Mouse (Mus musculus): ENCODE measurements around the gene Pitpnc1. TPM values are rescaled to one million over a fixed set of nuclear protein-coding genes. Genes with fewer than 3 reads are reported as not detected.

The Pitpnc1 gene
- polyA plus RNA-seq, 1 experiment from 2014 or later, result 37.1 TPM

DNA sequence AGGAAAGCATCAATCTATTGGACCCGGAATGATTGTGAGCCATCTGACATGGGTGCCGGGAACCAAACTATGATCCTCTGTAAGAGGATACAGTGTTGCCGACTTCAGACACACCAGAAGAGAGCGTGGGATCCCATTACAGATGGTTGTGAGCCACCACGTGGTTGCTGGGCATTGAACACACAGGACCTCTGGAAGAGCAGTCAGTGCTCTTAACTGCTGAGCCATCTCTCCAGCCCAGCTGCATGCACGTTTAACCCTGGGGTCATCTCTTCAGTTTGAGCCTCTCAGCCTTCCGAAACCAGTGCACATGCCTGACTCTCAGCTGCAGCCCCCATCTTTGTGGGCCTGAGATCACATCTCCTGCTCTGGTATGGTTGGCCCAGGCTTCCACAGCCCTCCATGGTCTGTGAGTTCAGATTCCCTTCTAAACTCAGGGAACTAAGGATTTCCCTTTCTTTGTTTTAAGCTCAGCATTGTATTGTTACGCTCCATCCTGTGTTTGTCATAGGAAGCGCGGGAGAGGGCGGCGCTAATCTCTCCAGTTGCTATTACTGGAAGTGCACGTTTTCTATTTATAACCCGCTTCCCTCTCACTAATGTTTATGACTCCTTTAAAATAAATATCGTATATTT lies 135.5 kb downstream of the Pitpnc1 start:
- H3K27me3 ChIP-seq (ENCODE audit: low read depth, poor library complexity, severe bottlenecking), result no peaks in the 10 kb centered on the region
- WGBS, result 83% methylated on average over 15 of the region's 15 CpGs
- H3K9me3 ChIP-seq (replicated peaks), result no peaks in the 10 kb centered on the region
- H3K36me3 ChIP-seq, result peaks cover 46% of the 10 kb centered on the region
- H3K4me1 ChIP-seq, result peaks cover 19% of the 10 kb centered on the region
- no peak overlapping the region for H3K4me3 ChIP-seq
- no peak for DNase-seq (ENCODE audit: low spot score)
- H3K27ac ChIP-seq, result no peak overlapping the region

DNA sequence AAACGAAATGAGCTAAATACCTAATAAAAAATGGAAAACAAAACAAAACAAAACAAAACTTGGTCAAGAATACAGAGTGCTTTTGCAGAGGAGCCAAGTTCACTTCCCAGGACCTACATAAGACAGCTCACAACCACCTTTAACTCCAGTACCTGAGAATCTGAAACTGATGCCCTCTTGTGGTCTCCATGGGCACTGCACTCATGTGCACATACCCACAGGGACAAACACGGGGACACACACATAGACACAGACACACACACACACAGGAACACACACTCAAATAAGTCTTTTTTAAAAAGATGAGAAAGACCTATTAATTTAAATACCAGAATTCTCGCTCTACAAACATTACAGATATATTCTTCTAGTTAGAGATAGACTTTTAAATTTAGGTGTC lies 137.6 kb downstream of the Pitpnc1 start:
- Histone ChIP-seq H3K36me3 (peaks cover 49% of the 10 kb centered on the region), H3K27ac (no peak overlapping the region), H3K4me3 (no peak overlapping the region), H3K27me3 (ENCODE audit: low read depth, poor library complexity, severe bottlenecking) (no peaks in the 10 kb centered on the region), H3K9me3 (replicated peaks) (no peaks in the 10 kb centered on the region), H3K4me1 (peaks cover 12% of the 10 kb centered on the region)
- 94% methylated on average over 3 of the region's 3 CpGs for WGBS
- no peak for DNase-seq (ENCODE audit: low spot score)

DNA sequence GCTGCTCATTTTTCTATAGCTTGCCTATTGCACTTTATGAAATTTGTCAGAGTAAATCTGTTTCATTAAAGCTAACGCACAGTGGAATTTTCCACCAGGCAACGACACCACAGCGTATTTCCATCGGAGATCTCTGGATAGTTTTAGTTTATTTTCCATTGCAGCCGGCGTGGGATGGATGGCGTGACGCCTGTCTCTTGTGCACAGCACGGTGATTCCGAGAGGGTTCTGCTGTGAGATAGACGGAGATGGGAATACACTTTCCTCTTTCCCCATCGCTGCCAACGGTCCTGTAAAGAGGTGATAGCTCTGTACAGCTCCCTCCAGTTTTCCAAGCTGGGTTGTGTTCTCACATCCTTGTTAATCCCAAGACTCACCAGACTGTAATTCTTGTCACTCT lies 138.2 kb downstream of the Pitpnc1 start:
- Histone ChIP-seq H3K27me3 (ENCODE audit: low read depth, poor library complexity, severe bottlenecking) (no peaks in the 10 kb centered on the region), H3K36me3 (peaks cover 53% of the 10 kb centered on the region), H3K27ac (no peak overlapping the region), H3K4me1 (peaks cover 6% of the 10 kb centered on the region), H3K9me3 (replicated peaks) (no peaks in the 10 kb centered on the region), H3K4me3 (no peak overlapping the region)
- DNase-seq (ENCODE audit: low spot score), result no peak
- 96% methylated on average over 13 of the region's 13 CpGs for WGBS

DNA sequence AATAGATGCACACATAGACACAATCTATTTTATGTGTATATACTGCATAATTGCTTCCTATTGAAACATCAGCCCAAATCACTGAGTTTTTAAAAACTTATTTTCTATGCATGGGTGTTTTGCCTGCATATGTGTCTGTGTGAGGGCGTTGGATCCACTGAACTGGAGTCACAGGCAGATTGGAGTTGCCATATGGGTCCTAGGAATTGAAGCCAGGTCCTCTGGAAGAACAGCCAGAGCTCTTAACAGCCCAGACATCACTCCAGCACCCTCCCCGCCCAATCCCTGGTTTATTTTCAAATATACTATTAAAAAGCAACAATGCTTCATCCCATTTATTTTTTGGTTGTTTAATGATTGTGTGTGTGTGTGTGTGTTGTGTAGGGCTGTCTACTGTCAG lies 139.1 kb downstream of the Pitpnc1 start:
- Histone ChIP-seq H3K4me3 (no peak overlapping the region), H3K4me1 (no peaks in the 10 kb centered on the region), H3K27me3 (ENCODE audit: low read depth, poor library complexity, severe bottlenecking) (no peaks in the 10 kb centered on the region), H3K27ac (no peak overlapping the region), H3K36me3 (peaks cover 54% of the 10 kb centered on the region), H3K9me3 (replicated peaks) (no peaks in the 10 kb centered on the region)
- no peak for DNase-seq (ENCODE audit: low spot score)
- WGBS, result 96% methylated on average over 2 of the region's 2 CpGs

DNA sequence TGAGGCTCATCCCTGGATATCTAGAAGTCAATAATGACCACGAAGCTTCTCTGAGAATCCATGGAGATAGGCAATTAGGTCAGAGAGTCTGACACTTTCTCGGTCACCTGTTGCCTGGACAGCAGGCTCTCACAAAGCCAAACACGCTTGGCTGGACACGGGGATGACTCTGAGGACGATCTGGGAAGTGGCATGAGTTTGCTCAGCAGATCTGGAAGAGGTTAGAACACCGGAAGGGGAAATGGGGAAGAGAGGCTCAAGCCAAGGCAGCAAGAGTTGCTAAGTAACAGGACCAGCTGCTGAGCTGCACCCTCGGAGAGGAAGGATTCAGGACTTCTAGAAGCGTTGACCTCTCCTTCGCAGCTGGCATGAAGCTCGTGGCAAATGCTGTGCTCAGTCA lies 143.2 kb downstream of the Pitpnc1 start:
- Histone ChIP-seq H3K4me3 (no peak overlapping the region), H3K36me3 (peaks cover 27% of the 10 kb centered on the region), H3K9me3 (replicated peaks) (no peaks in the 10 kb centered on the region), H3K4me1 (no peaks in the 10 kb centered on the region), H3K27ac (no peak overlapping the region), H3K27me3 (ENCODE audit: low read depth, poor library complexity, severe bottlenecking) (no peaks in the 10 kb centered on the region)
- WGBS, result 91% methylated on average over 10 of the region's 10 CpGs
- DNase-seq (ENCODE audit: low spot score), result no peak

DNA sequence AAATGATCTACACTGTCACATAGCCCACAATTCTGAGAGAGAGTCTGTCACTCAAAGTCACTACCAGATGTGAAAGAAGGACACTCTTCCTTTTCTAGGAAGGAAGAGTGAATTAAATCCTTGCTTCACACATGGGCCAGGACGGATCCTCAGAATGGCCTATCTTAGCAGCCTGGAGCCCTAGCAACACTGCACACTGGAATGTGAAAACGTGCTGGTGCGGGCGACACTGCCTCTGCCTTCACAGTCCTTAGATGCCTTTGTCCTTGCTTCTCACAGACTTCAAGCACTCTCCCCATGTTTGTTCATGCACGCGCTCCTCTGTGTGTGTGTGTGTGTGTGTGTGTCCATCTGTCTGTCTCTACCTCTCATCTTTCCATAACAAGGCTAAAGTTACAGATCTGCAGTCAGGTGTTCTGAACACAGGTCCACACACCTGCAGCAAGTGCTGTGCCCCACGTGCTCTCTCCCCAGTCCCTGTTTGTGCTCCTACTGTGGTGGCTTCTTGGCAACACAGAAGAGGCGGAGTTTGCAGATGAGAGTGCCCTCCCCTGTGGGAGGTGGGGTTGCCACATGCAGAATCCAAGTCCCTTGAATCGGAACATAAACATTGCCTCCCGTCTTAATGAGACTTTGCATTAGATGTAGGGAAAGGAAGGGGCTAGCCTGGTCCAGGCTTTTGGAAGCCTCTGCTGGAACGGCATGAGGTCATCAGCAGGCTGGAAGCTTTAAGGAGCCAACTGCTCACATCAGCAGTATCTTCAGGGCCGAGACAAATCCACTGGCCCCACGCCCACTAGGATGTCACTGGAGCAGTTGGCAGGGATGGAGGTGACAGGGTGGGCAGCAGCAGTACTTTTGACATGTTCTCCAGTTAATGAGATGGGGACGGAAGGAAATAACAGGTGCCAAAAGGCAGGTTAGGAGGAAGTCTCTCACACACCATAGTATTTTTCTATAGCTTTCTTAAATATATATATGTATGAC lies 144.5 kb downstream of the Pitpnc1 start:
- Histone ChIP-seq H3K27me3 (ENCODE audit: low read depth, poor library complexity, severe bottlenecking) (no peaks in the 10 kb centered on the region), H3K27ac (no peak overlapping the region), H3K4me3 (no peak overlapping the region), H3K4me1 (no peaks in the 10 kb centered on the region), H3K9me3 (replicated peaks) (no peaks in the 10 kb centered on the region), H3K36me3 (peaks cover 31% of the 10 kb centered on the region)
- WGBS, result 68% methylated on average over 14 of the region's 14 CpGs
- DNase-seq (ENCODE audit: low spot score), result no peak

DNA sequence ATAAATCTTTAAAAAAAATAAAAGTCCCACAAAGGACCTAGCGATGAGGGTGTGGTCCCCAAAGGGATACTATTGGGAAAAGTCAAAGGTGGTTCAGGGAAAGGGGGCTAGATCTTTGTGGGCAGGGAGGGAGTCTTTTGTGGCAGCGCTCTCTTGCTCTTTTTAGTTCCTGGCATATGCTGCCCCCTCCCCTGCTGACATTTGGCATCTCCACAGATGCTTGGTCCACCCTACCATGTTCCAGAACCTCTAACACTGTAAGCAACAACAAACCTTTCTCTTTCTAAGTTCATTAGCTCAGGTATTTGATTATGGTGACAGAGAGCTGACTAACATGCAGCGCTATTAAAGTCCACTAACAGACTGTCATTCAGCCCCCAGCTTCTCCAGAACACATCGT lies 145.3 kb downstream of the Pitpnc1 start:
- WGBS, result 93% methylated on average over 4 of the region's 4 CpGs
- H3K27ac ChIP-seq, result no peak overlapping the region

DNA sequence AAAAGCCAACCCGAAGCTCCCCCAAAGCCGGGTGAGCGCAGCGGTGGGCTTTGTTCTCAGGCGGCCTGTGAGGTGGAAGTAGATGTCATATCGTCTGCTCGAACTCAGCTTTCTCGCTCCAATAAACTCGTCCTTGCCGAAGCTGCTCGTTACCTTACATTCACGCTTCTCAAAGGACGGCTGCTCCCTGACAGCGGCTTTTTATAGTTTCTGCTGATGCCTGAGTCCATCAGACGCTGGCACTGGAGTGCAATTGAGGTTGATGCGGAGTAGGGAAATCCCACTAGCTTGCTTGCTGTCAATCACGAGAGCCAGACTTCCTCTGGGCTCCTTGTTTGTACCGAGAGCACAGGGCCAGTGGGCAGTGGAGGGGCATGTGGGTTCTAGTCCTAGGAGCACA lies 147.3 kb downstream of the Pitpnc1 start:
- peaks cover 40% of the 10 kb centered on the region for H3K36me3 ChIP-seq
- no peak overlapping the region for H3K4me3 ChIP-seq
- no peaks in the 10 kb centered on the region for H3K9me3 ChIP-seq (replicated peaks)
- H3K27me3 ChIP-seq (ENCODE audit: low read depth, poor library complexity, severe bottlenecking), result no peaks in the 10 kb centered on the region
- no peak overlapping the region for H3K27ac ChIP-seq
- WGBS, result 87% methylated on average over 18 of the region's 18 CpGs
- H3K4me1 ChIP-seq, result 0 out of 2 replicates have a peak, but pooled peaks cover 3% of the 10 kb centered on the region
- DNase-seq (ENCODE audit: low spot score), result no peak

More for the DNA sequence above, 145.3 kb downstream of the Pitpnc1 start:
- Histone ChIP-seq H3K4me3 (no peak overlapping the region), H3K9me3 (replicated peaks) (no peaks in the 10 kb centered on the region), H3K4me1 (no peaks in the 10 kb centered on the region), H3K36me3 (peaks cover 28% of the 10 kb centered on the region), H3K27me3 (ENCODE audit: low read depth, poor library complexity, severe bottlenecking) (no peaks in the 10 kb centered on the region)
- DNase-seq (ENCODE audit: low spot score), result no peak

DNA sequence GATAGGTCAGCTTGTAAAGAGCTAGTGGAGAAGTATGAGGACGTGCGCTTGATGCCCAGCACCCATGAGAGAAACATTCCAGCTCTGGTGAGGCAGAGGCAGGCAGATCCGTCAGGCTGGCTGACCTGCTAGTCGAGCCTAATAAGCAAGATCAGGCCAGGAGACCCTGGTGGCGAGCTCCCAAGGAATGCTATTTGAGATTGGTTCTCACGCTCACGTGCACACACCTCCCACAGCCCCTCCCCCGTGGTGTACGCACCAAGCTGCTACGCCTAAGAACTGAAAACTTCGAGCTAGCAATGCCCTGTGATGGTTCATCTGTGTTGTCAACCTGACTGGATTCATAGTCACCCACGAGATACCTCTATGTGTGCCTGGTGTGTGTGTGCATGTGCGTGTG lies 148.3 kb downstream of the Pitpnc1 start:
- 96% methylated on average over 13 of the region's 13 CpGs for WGBS
- H3K9me3 ChIP-seq (replicated peaks), result no peaks in the 10 kb centered on the region
- peaks cover 8% of the 10 kb centered on the region; the same call in 1 of the 2 replicates for H3K4me1 ChIP-seq
- H3K36me3 ChIP-seq, result peaks cover 42% of the 10 kb centered on the region
- H3K27me3 ChIP-seq (ENCODE audit: low read depth, poor library complexity, severe bottlenecking), result no peaks in the 10 kb centered on the region
- no peak overlapping the region for H3K4me3 ChIP-seq
- no peak for DNase-seq (ENCODE audit: low spot score)
- H3K27ac ChIP-seq, result no peak overlapping the region

DNA sequence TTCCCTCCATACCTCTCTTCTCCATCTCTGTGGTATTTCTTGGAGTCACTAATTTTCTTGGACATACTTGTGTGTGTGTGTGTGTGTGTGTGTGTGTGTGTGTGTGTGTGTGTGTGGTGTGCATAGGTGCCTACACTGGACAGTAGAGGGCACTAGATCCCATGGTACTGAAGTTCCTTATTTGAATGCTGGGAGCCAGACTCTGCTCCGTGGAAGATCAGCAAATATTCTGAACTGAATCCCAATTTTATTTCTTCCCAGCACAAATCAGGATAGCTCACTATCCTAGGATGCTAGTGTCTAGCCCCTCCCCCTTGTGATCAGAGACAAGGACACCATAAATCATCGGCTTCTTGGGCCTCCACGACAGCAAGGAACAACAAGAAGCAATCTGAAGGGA lies 148.7 kb downstream of the Pitpnc1 start:
- Histone ChIP-seq H3K4me3 (no peak overlapping the region), H3K4me1 (peaks cover 8% of the 10 kb centered on the region; the same call in 1 of the 2 replicates), H3K27me3 (ENCODE audit: low read depth, poor library complexity, severe bottlenecking) (no peaks in the 10 kb centered on the region), H3K36me3 (peaks cover 42% of the 10 kb centered on the region), H3K27ac (no peak overlapping the region), H3K9me3 (replicated peaks) (no peaks in the 10 kb centered on the region)
- 95% methylated on average over 3 of the region's 3 CpGs for WGBS
- DNase-seq (ENCODE audit: low spot score), result no peak

DNA sequence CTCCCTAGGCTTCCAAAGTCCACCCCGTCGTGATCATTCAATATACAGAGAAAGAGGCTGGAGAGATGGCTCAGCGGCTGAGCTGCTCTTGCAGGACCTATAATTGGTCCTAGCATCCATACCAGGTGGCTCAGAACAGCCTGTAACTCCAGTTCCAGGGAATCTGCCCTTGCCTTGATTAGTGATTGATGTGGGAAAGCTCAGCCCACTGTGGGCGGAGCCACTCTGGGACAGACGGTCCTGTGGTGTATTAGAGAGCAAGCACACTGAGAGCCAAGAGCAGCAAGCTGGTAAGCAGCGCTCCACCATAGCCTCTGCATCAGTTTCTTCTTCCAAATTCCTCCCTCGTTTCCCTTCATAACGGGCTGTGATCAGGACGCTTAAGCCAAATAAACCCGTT lies 150.6 kb downstream of the Pitpnc1 start:
- H3K27ac ChIP-seq, result no peak overlapping the region
- 46% methylated on average over 10 of the region's 10 CpGs for WGBS
- H3K27me3 ChIP-seq (ENCODE audit: low read depth, poor library complexity, severe bottlenecking), result no peaks in the 10 kb centered on the region
- DNase-seq (ENCODE audit: low spot score), result no peak
- H3K9me3 ChIP-seq (replicated peaks), result no peaks in the 10 kb centered on the region
- H3K4me1 ChIP-seq, result peaks cover 8% of the 10 kb centered on the region; the same call in 1 of the 2 replicates
- H3K4me3 ChIP-seq, result no peak overlapping the region
- H3K36me3 ChIP-seq, result peaks cover 47% of the 10 kb centered on the region

DNA sequence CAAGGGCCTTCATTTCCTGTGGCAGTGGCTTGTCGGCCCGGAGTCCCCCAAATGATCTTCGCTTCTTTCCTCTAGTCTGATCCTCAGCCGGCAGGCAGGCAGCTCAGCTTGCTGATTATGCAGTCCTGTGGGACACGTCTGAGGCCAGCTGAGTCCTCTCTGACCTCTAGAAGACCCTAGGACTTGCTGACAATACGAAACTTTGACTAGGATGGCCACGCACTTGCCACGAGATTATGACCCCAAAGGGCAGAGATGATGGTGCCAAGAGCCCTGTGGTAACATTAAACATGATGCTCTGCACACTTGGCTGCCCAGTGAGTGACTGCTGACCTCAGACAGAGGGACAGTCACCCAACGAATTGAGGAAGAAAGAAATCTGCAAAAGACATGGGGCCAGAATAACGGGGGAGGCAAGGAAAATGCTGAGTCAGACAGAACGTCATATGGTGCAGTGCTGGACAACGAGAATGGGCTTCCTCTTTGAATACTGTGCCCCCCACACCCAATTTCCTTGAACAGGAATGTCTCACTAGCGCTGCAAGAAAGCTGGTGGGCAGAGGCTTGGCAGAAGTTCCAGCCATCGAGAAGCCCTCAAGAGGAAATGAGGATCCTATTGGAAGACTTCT lies 152.7 kb downstream of the Pitpnc1 start:
- Histone ChIP-seq H3K36me3 (peaks cover 68% of the 10 kb centered on the region), H3K4me3 (no peak overlapping the region), H3K9me3 (replicated peaks) (no peaks in the 10 kb centered on the region), H3K27ac (no peak overlapping the region), H3K27me3 (ENCODE audit: low read depth, poor library complexity, severe bottlenecking) (no peaks in the 10 kb centered on the region), H3K4me1 (peaks cover 8% of the 10 kb centered on the region; the same call in 1 of the 2 replicates)
- 78% methylated on average over 14 of the region's 14 CpGs for WGBS
- DNase-seq (ENCODE audit: low spot score), result no peak

DNA sequence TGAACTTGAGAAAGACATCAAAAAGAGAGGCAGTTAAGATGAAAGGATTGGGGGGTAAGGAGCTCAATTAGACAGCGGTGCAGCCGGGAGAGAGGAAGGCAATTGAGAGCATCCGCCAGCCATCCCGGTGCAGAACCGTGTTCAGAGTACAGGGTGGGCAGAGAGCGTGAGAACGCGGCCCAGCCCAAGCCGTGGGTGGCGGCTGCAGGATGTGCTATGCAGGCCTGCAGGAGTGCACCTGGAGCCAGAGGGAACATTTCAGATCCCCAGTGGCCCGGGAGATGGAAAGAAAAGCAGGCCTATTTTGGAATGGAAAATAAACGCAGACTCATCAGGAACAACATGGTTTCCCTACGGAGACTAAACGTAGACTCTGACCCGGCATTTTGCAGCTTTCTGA lies 155.0 kb downstream of the Pitpnc1 start:
- WGBS, result 85% methylated on average over 15 of the region's 15 CpGs
- Histone ChIP-seq H3K9me3 (replicated peaks) (no peaks in the 10 kb centered on the region), H3K27ac (no peak overlapping the region), H3K4me3 (no peak overlapping the region), H3K4me1 (peaks cover 8% of the 10 kb centered on the region; the same call in 1 of the 2 replicates), H3K36me3 (peaks cover 54% of the 10 kb centered on the region), H3K27me3 (ENCODE audit: low read depth, poor library complexity, severe bottlenecking) (no peaks in the 10 kb centered on the region)
- DNase-seq (ENCODE audit: low spot score), result no peak
